Mouse (Mus musculus): ENCODE results near the gene Pigk. TPM values are rescaled to one million over a fixed set of nuclear protein-coding genes. Genes with fewer than 3 reads are reported as not detected.
A peak's percentile ranks its signal among the peaks of the same experiment; 100 is the strongest.

Pigk gene
- polyA plus RNA-seq, 1 experiment from 2014 or later = 33.7 TPM

GRCm38 (mm10) chr3:152933737-152934136, 219.8 kb downstream of the Pigk start:
- no peak for ATAC-seq
- Histone ChIP-seq H3K9ac (ENCODE audit: low read depth, low read length) (no peak overlapping the region), H3K27ac (ENCODE audit: low read depth, low read length) (no peak overlapping the region), H3K36me3 (ENCODE audit: control insufficient read depth, insufficient read depth) (no peaks in the 10 kb centered on the region), H3K4me1 (replicated peaks; ENCODE audit: control insufficient read depth, insufficient read depth, low read length) (no peaks in the 10 kb centered on the region), H3K4me3 (ENCODE audit: low read depth, low read length) (no peak overlapping the region), H3K4me2 (replicated peaks; ENCODE audit: low read depth) (no peak overlapping the region), H3K27me3 (replicated peaks; ENCODE audit: control insufficient read depth, insufficient read depth, low read length) (no peaks in the 10 kb centered on the region), H3K9me3 (ENCODE audit: control insufficient read depth) (no peaks in the 10 kb centered on the region)
- TF ChIP-seq CTCF (IDR thresholded peaks at IDR 0.05; ENCODE audit: low read depth) = no peak
- WGBS = 88% methylated on average over 3 of the region's 3 CpGs

DNA sequence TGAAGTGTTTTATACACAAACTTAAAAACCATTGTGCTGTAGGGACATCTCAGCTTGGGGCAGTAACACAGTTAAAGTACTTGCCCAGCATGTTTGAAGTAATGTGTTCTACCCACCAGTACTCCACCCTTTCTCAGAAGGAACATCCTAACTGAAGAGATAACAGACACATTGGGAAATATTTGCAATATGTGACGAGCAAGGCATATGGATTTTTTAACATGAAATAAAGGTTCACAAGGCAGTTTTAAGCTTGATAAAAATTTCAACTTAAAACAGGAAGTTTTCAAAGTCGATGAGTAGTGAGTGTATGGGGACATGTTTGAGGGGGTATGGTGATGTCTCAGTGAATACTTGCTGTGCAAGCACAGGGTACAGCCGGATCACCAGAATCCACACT, 222.4 kb downstream of the Pigk start:
- H3K4me3 ChIP-seq (ENCODE audit: low read depth, low read length) = no peak overlapping the region
- WGBS = 85% methylated on average over 3 of the region's 3 CpGs
- H3K27me3 ChIP-seq (replicated peaks; ENCODE audit: control insufficient read depth, insufficient read depth, low read length) = no peaks in the 10 kb centered on the region
- no peaks in the 10 kb centered on the region for H3K4me1 ChIP-seq (replicated peaks; ENCODE audit: control insufficient read depth, insufficient read depth, low read length)
- TF ChIP-seq CTCF (IDR thresholded peaks at IDR 0.05; ENCODE audit: low read depth) = no peak
- no peaks in the 10 kb centered on the region for H3K9me3 ChIP-seq (ENCODE audit: control insufficient read depth)
- no peaks in the 10 kb centered on the region for H3K36me3 ChIP-seq (ENCODE audit: control insufficient read depth, insufficient read depth)
- no peak for ATAC-seq
- H3K9ac ChIP-seq (ENCODE audit: low read depth, low read length) = no peak overlapping the region
- H3K4me2 ChIP-seq (replicated peaks; ENCODE audit: low read depth) = no peak overlapping the region
- no peak overlapping the region for H3K27ac ChIP-seq (ENCODE audit: low read depth, low read length)

GRCm38 (mm10) chr3:152941671-152942070, 227.8 kb downstream of the Pigk start:
- no peak overlapping the region for H3K4me2 ChIP-seq (replicated peaks; ENCODE audit: low read depth)
- H3K36me3 ChIP-seq (ENCODE audit: control insufficient read depth, insufficient read depth) = no peaks in the 10 kb centered on the region
- no peak overlapping the region for H3K9ac ChIP-seq (ENCODE audit: low read depth, low read length)
- no peak overlapping the region for H3K4me3 ChIP-seq (ENCODE audit: low read depth, low read length)
- H3K9me3 ChIP-seq (ENCODE audit: control insufficient read depth) = no peaks in the 10 kb centered on the region
- TF ChIP-seq CTCF (IDR thresholded peaks at IDR 0.05; ENCODE audit: low read depth) = no peak
- no peak for ATAC-seq
- no peaks in the 10 kb centered on the region for H3K27me3 ChIP-seq (replicated peaks; ENCODE audit: control insufficient read depth, insufficient read depth, low read length)
- H3K4me1 ChIP-seq (replicated peaks; ENCODE audit: control insufficient read depth, insufficient read depth, low read length) = no peaks in the 10 kb centered on the region
- no peak overlapping the region for H3K27ac ChIP-seq (ENCODE audit: low read depth, low read length)
- 80% methylated on average over 5 of the region's 5 CpGs for WGBS

DNA sequence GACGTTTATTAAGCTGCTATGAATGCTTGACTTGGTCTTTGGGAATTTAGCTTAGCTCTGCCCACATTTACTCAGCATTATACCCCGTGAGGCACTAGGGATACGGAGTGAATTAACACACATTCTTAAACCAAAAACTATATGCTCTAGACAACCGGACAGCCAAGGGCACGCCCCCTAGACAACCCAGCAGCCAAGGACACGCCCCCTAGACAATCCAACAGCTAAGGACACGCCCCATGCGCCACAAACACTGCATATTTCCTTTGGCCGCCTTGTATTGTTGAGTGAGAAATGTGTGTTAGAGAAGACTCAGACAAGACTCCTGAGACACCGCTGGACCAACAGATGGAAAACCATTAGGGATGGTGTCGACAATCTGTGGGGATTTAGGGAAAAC, 229.1 kb downstream of the Pigk start:
- Histone ChIP-seq H3K27ac (ENCODE audit: low read depth, low read length) (no peak overlapping the region), H3K9me3 (ENCODE audit: control insufficient read depth) (no peaks in the 10 kb centered on the region), H3K4me2 (replicated peaks; ENCODE audit: low read depth) (0 out of 2 replicates have a peak overlapping the region, but pooled peaks have one; percentile 13), H3K27me3 (replicated peaks; ENCODE audit: control insufficient read depth, insufficient read depth, low read length) (no peaks in the 10 kb centered on the region), H3K9ac (ENCODE audit: low read depth, low read length) (no peak overlapping the region), H3K4me3 (ENCODE audit: low read depth, low read length) (no peak overlapping the region), H3K36me3 (ENCODE audit: control insufficient read depth, insufficient read depth) (no peaks in the 10 kb centered on the region), H3K4me1 (replicated peaks; ENCODE audit: control insufficient read depth, insufficient read depth, low read length) (no peaks in the 10 kb centered on the region)
- no peak for ATAC-seq
- no peak for TF ChIP-seq CTCF (IDR thresholded peaks at IDR 0.05; ENCODE audit: low read depth)
- WGBS = 51% methylated on average over 11 of the region's 11 CpGs

DNA sequence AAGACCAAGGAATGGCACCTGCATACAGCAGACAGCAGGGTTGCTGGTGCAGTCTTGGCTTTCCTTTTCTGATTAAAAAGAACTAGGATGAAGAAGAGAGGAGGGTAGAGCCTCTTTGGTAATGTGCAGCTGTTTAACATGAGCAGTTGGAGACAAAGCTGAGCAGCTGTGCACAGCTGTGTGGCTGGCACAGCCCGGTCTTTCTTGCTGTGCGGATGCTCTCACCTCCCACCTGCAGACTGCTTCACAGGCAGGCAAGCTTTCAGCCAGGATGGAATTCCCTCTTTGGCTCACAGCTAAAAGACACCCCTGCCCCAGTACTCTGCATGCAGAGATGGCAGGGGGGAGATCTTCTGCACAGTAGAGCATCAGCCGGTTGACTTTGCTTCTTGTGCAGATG, 230.9 kb downstream of the Pigk start:
- no peak for TF ChIP-seq CTCF (IDR thresholded peaks at IDR 0.05; ENCODE audit: low read depth)
- H3K4me1 ChIP-seq (replicated peaks; ENCODE audit: control insufficient read depth, insufficient read depth, low read length) = no peaks in the 10 kb centered on the region
- H3K4me3 ChIP-seq (ENCODE audit: low read depth, low read length) = no peak overlapping the region
- H3K9me3 ChIP-seq (ENCODE audit: control insufficient read depth) = no peaks in the 10 kb centered on the region
- no peak overlapping the region for H3K27ac ChIP-seq (ENCODE audit: low read depth, low read length)
- no peak overlapping the region for H3K4me2 ChIP-seq (replicated peaks; ENCODE audit: low read depth)
- 77% methylated on average over 3 of the region's 3 CpGs for WGBS
- H3K9ac ChIP-seq (ENCODE audit: low read depth, low read length) = no peak overlapping the region
- no peaks in the 10 kb centered on the region for H3K27me3 ChIP-seq (replicated peaks; ENCODE audit: control insufficient read depth, insufficient read depth, low read length)
- ATAC-seq = no peak
- H3K36me3 ChIP-seq (ENCODE audit: control insufficient read depth, insufficient read depth) = no peaks in the 10 kb centered on the region

DNA sequence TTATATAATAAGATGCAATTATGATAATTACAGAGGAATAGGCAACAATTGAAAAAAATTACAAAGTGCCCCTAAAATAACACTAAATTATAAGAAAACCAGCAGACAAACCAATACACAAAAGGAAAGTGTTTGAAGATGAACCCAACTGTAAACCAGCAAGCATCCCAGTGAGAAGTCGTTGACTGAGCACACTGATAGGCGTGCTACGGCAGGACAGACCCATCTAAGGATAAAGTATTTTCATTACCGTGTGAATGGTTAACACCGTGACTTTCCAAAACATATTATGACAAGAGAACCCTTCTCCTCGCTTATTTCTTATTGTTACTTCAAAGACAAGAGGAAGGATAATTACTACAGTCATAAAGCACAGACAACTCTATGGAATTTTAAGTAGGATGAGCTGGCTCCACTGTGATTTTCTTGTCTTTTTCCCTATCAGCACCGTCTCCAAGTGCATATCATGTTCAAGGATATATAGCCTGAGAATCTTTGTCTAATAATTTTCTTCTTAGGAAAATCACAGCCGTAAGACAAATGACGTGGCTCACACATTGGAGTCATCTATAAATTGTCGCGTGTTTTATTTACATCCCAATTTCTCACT, 233.2 kb downstream of the Pigk start:
- no peak overlapping the region for H3K4me3 ChIP-seq (ENCODE audit: low read depth, low read length)
- ATAC-seq = no peak
- no peaks in the 10 kb centered on the region for H3K27me3 ChIP-seq (replicated peaks; ENCODE audit: control insufficient read depth, insufficient read depth, low read length)
- H3K9me3 ChIP-seq (ENCODE audit: control insufficient read depth) = no peaks in the 10 kb centered on the region
- WGBS = 83% methylated on average over 11 of the region's 11 CpGs
- no peak overlapping the region for H3K27ac ChIP-seq (ENCODE audit: low read depth, low read length)
- no peaks in the 10 kb centered on the region for H3K4me1 ChIP-seq (replicated peaks; ENCODE audit: control insufficient read depth, insufficient read depth, low read length)
- no peak overlapping the region for H3K9ac ChIP-seq (ENCODE audit: low read depth, low read length)
- H3K36me3 ChIP-seq (ENCODE audit: control insufficient read depth, insufficient read depth) = no peaks in the 10 kb centered on the region
- TF ChIP-seq CTCF (IDR thresholded peaks at IDR 0.05; ENCODE audit: low read depth) = no peak
- no peak overlapping the region for H3K4me2 ChIP-seq (replicated peaks; ENCODE audit: low read depth)

DNA sequence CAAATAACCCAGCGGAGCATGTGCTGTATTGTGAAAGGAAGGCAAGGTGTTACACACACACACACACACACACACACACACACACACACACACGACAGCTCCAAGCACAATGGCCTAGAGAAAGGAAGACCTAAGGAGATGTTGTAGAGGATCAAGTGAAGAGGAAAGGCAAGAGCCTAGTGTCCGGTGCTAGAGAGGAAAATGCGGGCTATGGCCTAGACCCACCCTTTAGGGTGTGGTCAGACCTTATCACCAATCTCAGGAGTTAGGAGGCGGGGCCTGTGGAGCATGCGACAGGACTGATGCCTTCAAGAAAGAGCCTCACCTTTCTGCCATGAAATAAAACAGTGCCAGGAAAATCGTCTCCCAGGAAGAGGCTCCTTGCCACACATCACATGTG, 234.7 kb downstream of the Pigk start:
- Histone ChIP-seq H3K27me3 (replicated peaks; ENCODE audit: control insufficient read depth, insufficient read depth, low read length) (no peaks in the 10 kb centered on the region), H3K9ac (ENCODE audit: low read depth, low read length) (no peak overlapping the region), H3K4me2 (replicated peaks; ENCODE audit: low read depth) (no peak overlapping the region), H3K36me3 (ENCODE audit: control insufficient read depth, insufficient read depth) (no peaks in the 10 kb centered on the region), H3K27ac (ENCODE audit: low read depth, low read length) (no peak overlapping the region), H3K9me3 (ENCODE audit: control insufficient read depth) (no peaks in the 10 kb centered on the region), H3K4me3 (ENCODE audit: low read depth, low read length) (no peak overlapping the region), H3K4me1 (replicated peaks; ENCODE audit: control insufficient read depth, insufficient read depth, low read length) (no peaks in the 10 kb centered on the region)
- no peak for TF ChIP-seq CTCF (IDR thresholded peaks at IDR 0.05; ENCODE audit: low read depth)
- 77% methylated on average over 7 of the region's 7 CpGs for WGBS
- ATAC-seq = no peak

Data from intestine, postnatal 0 days (tissue).